Mouse (Mus musculus) MN1 (cell line): Measurements from ENCODE around the gene Magel2.

Source experiments
- DNase-seq: peaks from one replicate; pipeline ENCODE4 v3.0.0-alpha.2; 2016; ENCODE audit warnings: low spot score

Gene Magel2

DNA sequence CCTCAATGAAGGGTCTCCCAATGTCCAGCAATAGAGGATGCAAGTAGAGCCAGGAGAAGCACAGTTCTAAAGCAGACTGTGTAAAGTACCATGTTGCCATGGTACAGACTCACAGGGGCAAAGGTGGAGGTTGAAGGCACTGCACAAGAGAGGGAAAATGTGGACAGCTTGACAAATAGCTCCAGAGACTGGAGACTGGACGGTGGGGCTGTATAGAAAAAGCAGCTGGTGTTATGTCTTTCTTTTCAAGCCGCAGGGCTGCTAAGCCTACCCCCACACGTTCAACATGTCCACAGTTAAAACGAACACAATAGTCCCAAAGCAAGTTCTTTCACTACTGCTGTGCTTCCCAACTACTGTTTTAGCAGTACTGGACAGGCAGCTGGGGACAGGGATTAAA is 46.4 kb downstream of the Magel2 start:
- DNase-seq: no peak

DNA sequence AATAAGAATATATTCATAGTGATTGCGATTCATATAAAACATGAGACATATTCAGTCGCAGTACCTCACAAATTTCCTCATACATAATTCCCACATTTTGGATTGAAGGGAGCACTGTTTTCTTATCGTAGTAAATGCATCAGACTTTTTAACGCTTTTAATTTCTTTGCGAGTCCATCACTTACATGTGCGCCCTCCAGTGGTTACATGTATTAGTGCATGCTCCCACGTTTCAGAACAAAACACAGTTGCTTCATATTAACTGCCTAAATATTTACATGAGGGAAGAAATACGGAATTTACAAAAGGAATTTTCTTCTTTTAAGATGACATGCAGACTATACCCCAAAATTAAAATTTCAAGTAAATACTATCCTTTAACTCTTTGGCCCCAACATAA is 51.5 kb downstream of the Magel2 start:
- peak; percentile 55 for DNase-seq
